Mouse (Mus musculus) spleen, postnatal 0 days (tissue): Measurements from ENCODE around the gene Otud7a. TPM values are rescaled to one million over a fixed set of nuclear protein-coding genes. Genes with fewer than 3 reads are reported as not detected.

Source experiments
- polyA plus RNA-seq: library from polyadenylated mRNA; unstranded; fragments of >200 nt; fragmentation: Nextera tagmentation; extraction: Ambion mirVana; gene quantifications from 2 replicates; pipeline ENCODE4 v1.2.1, GENCODE M21; 2015

Gene Otud7a
- 0.17 and 0.39 TPM in 2 replicates for polyA plus RNA-seq

GRCm38 (mm10) chr7:63444484-63445345 lies at the start of gene Otud7a:
Otud7a (plus strand) TSS chr7:63444751.

Other genes starting within 250 kb of the Otud7a start
- 0.10 TPM in 1 of 2 replicates, not detected in the other for gene Chrna7, start 232.2 kb upstream of the Otud7a start, polyA plus RNA-seq